Mouse (Mus musculus) natural killer cell, adult 2 months (primary cell): Measurements from ENCODE around the gene Fbxw7.

Experiments used
- DNase-seq, 2 experiments: peaks; one replicate each; pipeline ENCODE4 v3.0.0; 2022; ENCODE audit warnings: low spot score in 2 of 2

The Fbxw7 gene

GRCm38 (mm10) chr3:84949387-84949786 is 134.3 kb downstream of the Fbxw7 start:
- DNase-seq = no peak

DNA sequence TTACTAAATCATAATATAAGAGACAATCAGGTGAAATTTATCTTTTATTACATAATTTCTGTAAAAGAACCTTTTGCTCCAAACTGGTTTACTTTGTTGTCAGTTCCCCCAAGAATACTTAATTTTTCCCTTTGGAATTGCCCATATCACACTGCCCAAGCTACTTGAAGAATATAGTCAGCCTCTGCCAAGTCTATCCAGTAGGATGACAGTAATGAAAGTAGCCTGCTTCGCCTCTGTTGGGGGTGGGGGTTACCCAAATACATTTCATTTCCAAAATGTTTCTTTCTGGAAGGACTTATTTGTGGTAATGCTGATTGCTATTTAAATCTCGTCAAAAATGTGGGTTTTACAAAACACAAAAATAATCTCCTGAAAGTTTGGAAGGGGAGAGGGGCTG is 136.6 kb downstream of the Fbxw7 start:
- no peak for DNase-seq

- no peak for DNase-seq
These were observed 137.1 kb downstream of the Fbxw7 start for GRCm38 (mm10) chr3:84952135-84952534.

- no peak for DNase-seq
These were observed 137.6 kb downstream of the Fbxw7 start for GRCm38 (mm10) chr3:84952585-84953187.

DNA sequence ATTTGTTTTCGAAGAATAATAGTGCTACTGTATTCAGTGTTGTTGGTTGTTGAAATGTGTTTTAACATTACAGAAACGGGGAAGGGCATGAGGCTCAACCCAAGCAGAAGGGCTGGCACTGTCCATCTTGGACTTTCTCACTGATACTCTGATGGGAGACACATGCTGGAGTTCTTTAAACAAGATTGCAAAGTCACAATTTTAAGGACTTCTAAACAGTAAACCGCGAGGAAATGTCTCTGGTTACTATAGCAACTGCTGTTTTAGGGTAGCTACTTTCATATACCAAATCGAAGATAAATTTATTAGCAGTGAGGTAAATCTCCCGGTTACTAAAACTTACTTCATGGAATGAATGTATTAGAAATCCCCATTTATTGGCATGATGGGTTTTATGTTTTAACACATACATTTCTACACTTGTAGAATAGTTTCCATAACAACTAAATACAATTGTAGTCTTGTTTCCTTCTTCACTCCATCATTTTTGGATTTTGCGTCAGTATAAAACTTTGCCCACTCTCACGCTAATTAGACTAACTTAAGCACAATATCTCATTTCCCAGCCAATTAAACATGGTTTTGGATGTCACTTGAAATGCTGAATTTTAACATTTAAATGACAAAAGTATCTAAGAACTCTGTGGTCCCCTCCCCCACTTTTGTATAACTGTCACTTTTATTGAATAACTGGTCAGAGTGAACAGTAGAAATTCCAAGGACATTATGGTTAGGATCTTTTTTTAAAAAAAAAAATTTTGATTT is 140.1 kb downstream of the Fbxw7 start:
- DNase-seq = no peak

GRCm38 (mm10) chr3:84955857-84956256 is 140.8 kb downstream of the Fbxw7 start:
- DNase-seq = no peak

GRCm38 (mm10) chr3:84965156-84965555 is 150.1 kb downstream of the Fbxw7 start:
- DNase-seq = no peak

GRCm38 (mm10) chr3:84967364-84967763 is 152.3 kb downstream of the Fbxw7 start:
- no peak for DNase-seq

- DNase-seq = no peak
These were observed 156.5 kb downstream of the Fbxw7 start for GRCm38 (mm10) chr3:84971561-84971960.

GRCm38 (mm10) chr3:84972881-84973280 is 157.8 kb downstream of the Fbxw7 start:
- DNase-seq = no peak

DNA sequence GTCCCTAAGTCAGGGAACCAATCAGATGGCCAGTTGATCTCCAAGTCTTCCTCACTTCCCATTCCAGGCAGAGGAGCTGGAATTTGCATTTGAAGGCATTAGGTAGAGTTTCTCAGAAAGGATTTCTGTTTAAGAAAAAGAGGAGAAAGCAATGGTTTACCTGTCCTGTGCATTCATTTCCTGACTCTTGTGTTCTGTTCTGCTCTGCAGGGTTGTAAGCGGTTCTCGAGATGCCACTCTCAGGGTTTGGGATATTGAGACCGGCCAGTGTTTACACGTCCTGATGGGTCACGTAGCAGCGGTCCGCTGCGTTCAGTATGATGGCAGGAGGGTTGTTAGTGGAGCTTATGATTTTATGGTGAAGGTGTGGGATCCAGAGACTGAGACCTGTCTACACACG is 159.1 kb downstream of the Fbxw7 start:
- no peak for DNase-seq

- no peak for DNase-seq
These were observed 163.6 kb downstream of the Fbxw7 start for GRCm38 (mm10) chr3:84978676-84979075.

GRCm38 (mm10) chr3:84980158-84980557 is 165.1 kb downstream of the Fbxw7 start:
- no peak for DNase-seq

DNA sequence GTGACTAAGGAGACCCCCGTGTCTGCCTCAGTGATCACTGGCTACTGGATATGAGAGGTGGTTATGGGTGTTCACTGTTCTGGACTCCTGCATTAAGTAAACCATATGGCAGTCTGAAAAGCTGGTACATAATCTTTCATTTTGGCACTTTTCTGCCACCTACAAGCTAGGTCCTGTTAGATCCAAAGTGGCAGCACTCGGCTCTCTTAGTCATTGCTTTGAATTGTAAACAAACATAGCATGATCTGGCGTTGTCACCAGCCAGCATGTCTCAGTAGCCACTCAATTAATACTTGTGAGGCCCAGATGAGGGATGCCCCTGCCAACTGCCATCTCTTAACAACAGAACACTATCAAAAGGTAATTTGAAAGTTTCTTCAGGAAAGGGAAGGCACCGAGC is 167.6 kb downstream of the Fbxw7 start:
- no peak for DNase-seq

GRCm38 (mm10) chr3:84985121-84985625 is 170.1 kb downstream of the Fbxw7 start:
- no peak for DNase-seq

- DNase-seq = no peak
These were observed 173.8 kb downstream of the Fbxw7 start for GRCm38 (mm10) chr3:84988880-84989279.

GRCm38 (mm10) chr3:85005257-85005656 is 190.2 kb downstream of the Fbxw7 start:
- no peak for DNase-seq

GRCm38 (mm10) chr3:85012889-85013288 is 197.8 kb downstream of the Fbxw7 start:
- no peak for DNase-seq

GRCm38 (mm10) chr3:85015667-85016066 is 200.6 kb downstream of the Fbxw7 start:
- DNase-seq = no peak

GRCm38 (mm10) chr3:85020137-85020536 is 205.1 kb downstream of the Fbxw7 start:
- no peak for DNase-seq

- DNase-seq = no peak
These were observed 206.7 kb downstream of the Fbxw7 start for GRCm38 (mm10) chr3:85021816-85022215.

- peak; percentile 17 to 25 for DNase-seq
These were observed 207.7 kb downstream of the Fbxw7 start for GRCm38 (mm10) chr3:85022800-85023199.

GRCm38 (mm10) chr3:85024237-85024636 is 209.2 kb downstream of the Fbxw7 start:
- no peak for DNase-seq
